Mouse (Mus musculus) heart, postnatal 25 days (tissue): Measurements from ENCODE around the gene Gjb4. TPM values are rescaled to one million over a fixed set of nuclear protein-coding genes. Genes with fewer than 3 reads are reported as not detected.

Source experiments
- DNase-seq: peaks from one replicate; pipeline ENCODE4 v3.0.0; 2022; ENCODE audit warnings: low spot score
- intact Hi-C: fragments of 180-260 bp; cut with DNase I; formaldehyde crosslinking; loops from one replicate; pipeline ENCODE4 v1.15.1; 2025
- total RNA-seq, 2 experiments: library from RNA; stranded (reverse); gene quantifications; 2 replicates each; pipeline ENCODE4 v1.2.3; 2021

Gjb4 gene
- total RNA-seq, 2 experiments from 2014 or later = not detected

DNA sequence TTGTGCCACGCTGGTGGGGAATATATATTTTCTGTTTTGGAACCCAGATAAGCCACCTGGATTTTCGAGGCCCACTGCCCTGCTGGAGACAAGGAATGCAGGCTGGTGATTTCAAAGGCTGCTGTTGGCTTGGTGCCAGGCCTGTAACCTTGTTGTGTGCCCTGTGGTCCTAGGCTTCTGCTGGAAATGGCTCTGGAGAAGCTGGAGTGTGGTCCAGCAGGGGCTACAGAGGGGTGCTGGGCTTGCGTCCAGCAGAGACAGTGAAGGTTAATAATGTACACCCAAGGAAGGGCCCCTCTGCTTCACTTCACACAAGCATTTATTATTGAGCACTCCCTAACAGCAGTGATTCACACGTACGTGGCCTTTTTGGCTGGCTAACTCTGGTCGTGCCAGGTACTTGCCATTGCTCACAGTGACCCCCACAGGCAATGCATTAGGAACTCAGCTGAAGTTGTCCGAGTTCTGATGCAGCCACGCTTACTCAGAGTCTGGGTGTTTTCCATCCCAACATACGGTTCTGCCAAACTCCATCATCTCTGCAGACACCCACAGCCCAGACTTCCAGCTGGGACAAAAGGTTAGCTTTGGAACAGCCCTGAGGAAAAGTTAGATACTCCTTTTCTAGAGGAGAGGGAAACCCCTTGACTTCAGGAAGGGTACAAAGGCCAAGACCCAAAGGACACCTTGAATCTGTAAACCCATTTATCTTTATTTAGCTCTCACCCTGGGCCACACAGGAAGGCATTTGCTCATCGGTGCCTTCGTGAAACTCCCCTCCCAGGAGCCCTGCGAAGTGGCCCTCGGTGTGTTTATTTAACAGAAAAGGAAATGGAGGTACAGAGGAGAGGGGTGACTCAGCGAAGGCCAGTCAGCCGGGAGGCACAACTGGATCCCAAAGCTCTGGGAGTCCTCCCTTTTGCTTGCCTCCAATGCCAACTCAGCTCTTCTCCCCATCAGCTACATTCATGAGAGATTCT, 915 bp upstream of the Gjb4 start:
- intact Hi-C loops = no loop called here

GRCm38 (mm10) chr4:127352594-127352993, 1.3 kb downstream of the Gjb4 start:
- no peak for DNase-seq
- intact Hi-C loops = no loop called here

More for the DNA sequence above, 915 bp upstream of the Gjb4 start:
- peak; percentile 21 for DNase-seq

GRCm38 (mm10) chr4:127349560-127350300, 4.2 kb downstream of the Gjb4 start:
- intact Hi-C loops = no loop called here
- no peak for DNase-seq

GRCm38 (mm10) chr4:127345000-127345399, 8.9 kb downstream of the Gjb4 start:
- intact Hi-C loops = no loop called here
- DNase-seq = no peak

DNA sequence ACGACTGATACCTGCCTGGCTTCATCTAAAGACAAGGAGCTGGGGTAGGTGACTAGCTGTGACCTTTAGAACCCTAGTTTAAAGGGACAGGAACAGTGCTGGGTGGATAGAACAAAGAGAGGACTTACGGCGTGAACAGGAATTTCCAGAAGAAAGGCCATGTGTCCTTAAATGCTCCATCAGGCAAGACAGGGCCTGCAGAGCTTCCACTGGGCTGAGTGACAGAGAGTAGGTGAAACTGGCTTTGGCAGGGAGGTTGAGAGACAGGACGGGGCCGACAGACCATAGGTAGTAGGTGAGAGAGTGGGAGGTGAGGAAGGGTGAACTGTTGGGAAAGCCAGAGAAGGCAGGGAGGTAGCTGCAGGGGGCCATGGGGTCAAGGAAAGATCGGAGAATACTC, 12.5 kb downstream of the Gjb4 start:
- no peak for DNase-seq
- intact Hi-C loops = no loop called here

DNA sequence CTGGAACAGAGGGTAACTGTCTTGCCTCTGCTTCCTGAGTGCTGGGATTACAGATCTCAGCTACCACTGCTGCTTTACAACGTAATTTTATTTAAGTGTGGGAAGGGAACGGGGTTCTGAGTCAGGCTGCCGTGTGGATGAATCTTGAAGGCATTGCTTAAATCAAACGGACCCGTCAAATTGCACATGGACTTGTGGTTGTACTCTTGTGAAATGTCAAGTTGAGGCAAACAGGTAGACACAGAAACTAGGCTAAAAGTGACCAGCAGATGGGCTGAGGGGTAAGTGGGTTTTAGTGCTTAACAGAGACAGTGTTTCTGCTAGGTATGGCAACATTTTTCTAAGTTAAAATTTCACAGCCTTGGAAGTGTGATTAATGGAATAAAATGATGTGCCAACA, 16.2 kb downstream of the Gjb4 start:
- no peak for DNase-seq
- intact Hi-C loops = no loop called here

GRCm38 (mm10) chr4:127334870-127335504, 18.9 kb downstream of the Gjb4 start:
- no peak for DNase-seq
- intact Hi-C loops = no loop called here

- no peak for DNase-seq
- intact Hi-C loops = no loop called here
Measured at GRCm38 (mm10) chr4:127331171-127331570, 22.7 kb downstream of the Gjb4 start.

DNA sequence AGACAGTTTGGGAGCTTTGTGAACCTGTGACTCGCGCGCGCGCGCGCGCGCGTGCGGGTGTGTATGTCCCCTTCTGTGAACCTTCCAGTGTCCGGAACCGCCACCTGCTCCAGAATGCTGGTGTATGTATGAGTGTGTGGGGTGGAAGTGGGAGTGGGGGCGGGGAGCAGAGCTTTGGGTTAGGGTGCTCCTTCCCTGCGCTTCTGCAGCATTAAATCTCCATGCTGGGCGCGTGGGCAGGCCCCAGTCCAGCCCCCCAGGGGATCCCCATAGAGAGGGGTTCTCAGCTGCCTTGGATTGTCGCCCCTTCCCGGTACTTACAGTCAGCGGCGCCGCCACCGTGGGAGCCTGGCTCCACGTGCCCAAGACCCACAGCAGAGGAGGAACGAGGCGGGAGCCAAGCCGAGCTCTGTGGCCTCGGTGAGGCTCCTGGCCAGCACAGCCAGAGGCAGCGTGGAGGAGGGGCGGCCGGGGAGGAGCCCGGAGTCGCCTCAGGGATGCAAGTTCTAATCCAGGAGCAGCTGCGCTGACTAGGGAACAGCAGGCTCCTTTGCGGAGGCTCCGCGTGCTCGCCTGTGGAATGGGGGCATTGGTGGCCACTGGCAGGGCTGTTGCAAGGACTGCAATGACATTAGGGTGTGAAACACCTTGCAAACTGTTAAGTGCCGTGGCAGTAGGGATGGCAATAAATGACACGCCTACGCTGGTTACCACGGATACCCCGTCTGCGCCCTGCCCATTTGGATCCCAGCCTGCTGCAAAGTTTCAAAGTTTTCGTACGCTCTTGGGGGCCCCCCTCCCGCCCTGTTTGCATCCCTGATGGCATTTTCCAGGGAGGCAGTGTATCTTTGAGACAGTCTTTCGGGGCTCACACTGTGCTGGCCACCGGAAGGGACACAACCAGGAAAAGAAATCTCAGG, 23.4 kb downstream of the Gjb4 start, which contains the start of gene Gjb3:
Gjb3 (minus strand) TSS at position 664 of the 920 bp plus-strand sequence.
- intact Hi-C loops = no loop called here
- DNase-seq = no peak

GRCm38 (mm10) chr4:127329751-127330150, 24.1 kb downstream of the Gjb4 start:
- DNase-seq = no peak
- intact Hi-C loops = no loop called here

DNA sequence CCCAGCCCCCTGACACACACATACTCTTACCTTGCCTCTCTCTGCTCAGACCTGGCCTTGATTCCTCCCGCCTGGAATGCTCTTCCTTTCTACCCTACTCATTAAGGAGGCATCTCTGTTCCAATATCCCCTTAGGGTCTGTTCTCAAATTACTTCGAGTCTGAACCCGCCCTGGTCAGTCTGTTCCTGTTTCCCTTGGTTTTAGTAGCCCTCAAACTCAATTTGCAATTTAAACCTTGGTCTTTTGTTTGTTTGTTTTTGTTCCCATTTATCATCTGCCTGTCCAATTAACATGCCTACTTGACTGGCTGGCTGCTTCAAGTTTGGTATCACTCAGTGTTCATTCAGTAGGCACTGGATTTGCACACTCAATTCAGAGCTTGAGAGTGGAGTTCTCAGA, 24.8 kb downstream of the Gjb4 start:
- intact Hi-C loops = no loop called here
- no peak for DNase-seq

- intact Hi-C loops = no loop called here
- DNase-seq = no peak
Measured at GRCm38 (mm10) chr4:127328378-127328777, 25.5 kb downstream of the Gjb4 start.

DNA sequence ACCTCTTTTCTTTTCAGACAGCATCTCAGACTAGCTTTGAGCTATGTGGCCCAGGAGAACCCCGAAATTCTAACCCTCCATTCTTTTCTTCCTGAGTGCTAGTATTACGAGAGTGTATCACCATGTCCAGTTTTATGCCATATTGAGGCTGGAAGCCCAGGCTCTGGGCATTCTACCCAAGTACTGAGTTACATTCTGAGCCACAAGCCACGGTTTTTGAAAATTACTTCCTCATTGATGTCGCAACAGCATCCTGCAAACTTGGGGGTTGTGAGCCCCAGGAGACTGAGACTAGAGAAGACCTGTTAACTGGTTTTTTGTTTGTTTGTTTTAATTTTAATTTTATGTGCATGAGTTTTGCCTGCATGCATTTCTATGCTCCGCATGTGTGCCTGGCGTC, 26.1 kb downstream of the Gjb4 start:
- intact Hi-C loops = no loop called here

GRCm38 (mm10) chr4:127327258-127327657, 26.6 kb downstream of the Gjb4 start:
- intact Hi-C loops = no loop called here
- no peak for DNase-seq

More for the DNA sequence above, 26.1 kb downstream of the Gjb4 start:
- DNase-seq = no peak

- intact Hi-C loops = no loop called here
- DNase-seq = no peak
Measured at GRCm38 (mm10) chr4:127325276-127325675, 28.6 kb downstream of the Gjb4 start.

GRCm38 (mm10) chr4:127324759-127325158, 29.1 kb downstream of the Gjb4 start:
- DNase-seq = no peak
- intact Hi-C loops = loop anchor here (1.0 kb wide), 1 partner anchor 89 kb away; no protein-coding TSS in a partner anchor

GRCm38 (mm10) chr4:127324296-127324695, 29.6 kb downstream of the Gjb4 start:
- intact Hi-C loops = loop anchor here (1.0 kb wide), 1 partner anchor 89 kb away; no protein-coding TSS in a partner anchor
- no peak for DNase-seq

DNA sequence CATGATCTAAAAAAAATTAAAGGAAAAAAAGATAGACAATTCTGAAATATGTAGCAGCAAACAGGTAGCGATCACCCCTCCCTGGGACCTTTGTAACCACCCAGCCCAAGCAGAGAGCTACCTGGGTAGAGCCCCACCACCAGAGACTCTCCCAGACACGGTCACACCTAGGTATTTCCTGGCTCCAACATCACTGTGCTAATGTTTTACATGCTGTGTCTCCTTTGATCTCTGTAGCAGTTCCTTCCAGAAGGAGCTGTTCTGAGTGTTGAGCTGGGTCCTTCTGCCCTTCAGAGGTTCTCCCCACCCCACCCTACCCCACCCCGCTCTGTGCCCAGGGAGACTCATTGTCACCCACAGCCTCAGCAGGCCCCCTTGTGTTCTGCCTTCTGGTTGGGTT, 30.2 kb downstream of the Gjb4 start:
- intact Hi-C loops = loop anchor here (1.0 kb wide), 1 partner anchor 88 kb away; no protein-coding TSS in a partner anchor
- DNase-seq = no peak

GRCm38 (mm10) chr4:127319613-127320012, 34.3 kb downstream of the Gjb4 start:
- intact Hi-C loops = loop anchor here (2.0 kb wide), 1 partner anchor 85 kb away; no protein-coding TSS in a partner anchor
- DNase-seq = no peak
